Mouse (Mus musculus): Measurements from ENCODE around the gene Prpf6. TPM values are rescaled to one million over a fixed set of nuclear protein-coding genes. Genes with fewer than 3 reads are reported as not detected.

Gene Prpf6
- polyA plus RNA-seq, 1 experiment from 2014 or later: 77.0 TPM

- peak overlapping the region; percentile 87 for H3K9ac ChIP-seq (ENCODE audit: low read length)
- no peaks in the 10 kb centered on the region for H3K9me3 ChIP-seq (ENCODE audit: control insufficient read depth, low read length)
- peaks cover 17% of the 10 kb centered on the region for H3K4me1 ChIP-seq (ENCODE audit: control insufficient read depth, insufficient read depth, low read length)
- H3K36me3 ChIP-seq (ENCODE audit: control insufficient read depth, insufficient read depth, low read length): no peaks in the 10 kb centered on the region
- 72% methylated on average over 6 of the region's 6 CpGs for WGBS
- peak overlapping the region; percentile 71 for H3K4me2 ChIP-seq
- peak overlapping the region; percentile 84 for H3K4me3 ChIP-seq (ENCODE audit: low read depth, low read length)
- H3K27ac ChIP-seq (ENCODE audit: low read depth, low read length): no peak overlapping the region
- no peaks in the 10 kb centered on the region for H3K27me3 ChIP-seq (ENCODE audit: control insufficient read depth, insufficient read depth, low read length)
- DNase-seq (ENCODE audit: low spot score, missing footprints): no peak
- no peak for ATAC-seq (ENCODE audit: low FRiP score)
Observed at GRCm38 (mm10) chr2:181600226-181600758, 8.6 kb downstream of the Prpf6 start.

GRCm38 (mm10) chr2:181600828-181601750 lies 9.4 kb downstream of the Prpf6 start:
- no peak overlapping the region for H3K27ac ChIP-seq (ENCODE audit: low read depth, low read length)
- H3K4me3 ChIP-seq (ENCODE audit: low read depth, low read length): peak overlapping the region; percentile 84
- DNase-seq (ENCODE audit: low spot score, missing footprints): peak; percentile 100
- no peaks in the 10 kb centered on the region for H3K36me3 ChIP-seq (ENCODE audit: control insufficient read depth, insufficient read depth, low read length)
- ATAC-seq (ENCODE audit: low FRiP score): peak; percentile 95
- peaks cover 17% of the 10 kb centered on the region for H3K4me1 ChIP-seq (ENCODE audit: control insufficient read depth, insufficient read depth, low read length)
- H3K9me3 ChIP-seq (ENCODE audit: control insufficient read depth, low read length): no peaks in the 10 kb centered on the region
- H3K27me3 ChIP-seq (ENCODE audit: control insufficient read depth, insufficient read depth, low read length): no peaks in the 10 kb centered on the region
- peak overlapping the region; percentile 71 for H3K4me2 ChIP-seq
- peak overlapping the region; percentile 87 for H3K9ac ChIP-seq (ENCODE audit: low read length)
- WGBS: 2% methylated on average over 57 of the region's 57 CpGs

GRCm38 (mm10) chr2:181601751-181602145 lies 10.1 kb downstream of the Prpf6 start:
- 28% methylated on average over 10 of the region's 10 CpGs for WGBS

GRCm38 (mm10) chr2:181602367-181602766 lies 10.7 kb downstream of the Prpf6 start:
- Histone ChIP-seq H3K36me3 (ENCODE audit: control insufficient read depth, insufficient read depth, low read length) (no peaks in the 10 kb centered on the region), H3K27me3 (ENCODE audit: control insufficient read depth, insufficient read depth, low read length) (no peaks in the 10 kb centered on the region), H3K9ac (ENCODE audit: low read length) (no peak overlapping the region), H3K4me3 (ENCODE audit: low read depth, low read length) (no peak overlapping the region), H3K9me3 (ENCODE audit: control insufficient read depth, low read length) (no peaks in the 10 kb centered on the region), H3K4me1 (ENCODE audit: control insufficient read depth, insufficient read depth, low read length) (peaks cover 17% of the 10 kb centered on the region), H3K4me2 (no peak overlapping the region), H3K27ac (ENCODE audit: low read depth, low read length) (no peak overlapping the region)
- DNase-seq (ENCODE audit: low spot score, missing footprints) (no peak), ATAC-seq (ENCODE audit: low FRiP score) (no peak)
- 69% methylated on average over 4 of the region's 4 CpGs for WGBS

More at GRCm38 (mm10) chr2:181601751-181602145, 10.1 kb downstream of the Prpf6 start:
- H3K27me3 ChIP-seq (ENCODE audit: control insufficient read depth, insufficient read depth, low read length): no peaks in the 10 kb centered on the region
- H3K9me3 ChIP-seq (ENCODE audit: control insufficient read depth, low read length): no peaks in the 10 kb centered on the region
- peaks cover 17% of the 10 kb centered on the region for H3K4me1 ChIP-seq (ENCODE audit: control insufficient read depth, insufficient read depth, low read length)
- ATAC-seq (ENCODE audit: low FRiP score) (no peak), DNase-seq (ENCODE audit: low spot score, missing footprints) (no peak)
- H3K4me2 ChIP-seq: peak overlapping the region; percentile 71
- H3K4me3 ChIP-seq (ENCODE audit: low read depth, low read length): peak overlapping the region; percentile 84
- peak overlapping the region; percentile 87 for H3K9ac ChIP-seq (ENCODE audit: low read length)
- no peaks in the 10 kb centered on the region for H3K36me3 ChIP-seq (ENCODE audit: control insufficient read depth, insufficient read depth, low read length)
- no peak overlapping the region for H3K27ac ChIP-seq (ENCODE audit: low read depth, low read length)

GRCm38 (mm10) chr2:181618761-181619495 lies 27.3 kb downstream of the Prpf6 start:
- Histone ChIP-seq H3K9ac (ENCODE audit: low read length) (no peak overlapping the region), H3K4me1 (ENCODE audit: control insufficient read depth, insufficient read depth, low read length) (no peaks in the 10 kb centered on the region), H3K27ac (ENCODE audit: low read depth, low read length) (no peak overlapping the region), H3K4me3 (ENCODE audit: low read depth, low read length) (no peak overlapping the region), H3K4me2 (no peak overlapping the region), H3K9me3 (ENCODE audit: control insufficient read depth, low read length) (no peaks in the 10 kb centered on the region), H3K36me3 (ENCODE audit: control insufficient read depth, insufficient read depth, low read length) (peaks cover 12% of the 10 kb centered on the region), H3K27me3 (ENCODE audit: control insufficient read depth, insufficient read depth, low read length) (no peaks in the 10 kb centered on the region)
- WGBS: 92% methylated on average over 5 of the region's 5 CpGs
- peak; percentile 73 for DNase-seq (ENCODE audit: low spot score, missing footprints)
- ATAC-seq (ENCODE audit: low FRiP score): no peak

- Histone ChIP-seq H3K4me3 (ENCODE audit: low read depth, low read length) (no peak overlapping the region), H3K4me1 (ENCODE audit: control insufficient read depth, insufficient read depth, low read length) (no peaks in the 10 kb centered on the region), H3K9ac (ENCODE audit: low read length) (no peak overlapping the region), H3K27me3 (ENCODE audit: control insufficient read depth, insufficient read depth, low read length) (no peaks in the 10 kb centered on the region), H3K4me2 (no peak overlapping the region), H3K36me3 (ENCODE audit: control insufficient read depth, insufficient read depth, low read length) (peaks cover 12% of the 10 kb centered on the region), H3K9me3 (ENCODE audit: control insufficient read depth, low read length) (no peaks in the 10 kb centered on the region), H3K27ac (ENCODE audit: low read depth, low read length) (no peak overlapping the region)
- DNase-seq (ENCODE audit: low spot score, missing footprints) (no peak), ATAC-seq (ENCODE audit: low FRiP score) (no peak)
Observed at GRCm38 (mm10) chr2:181623401-181623800, 31.7 kb downstream of the Prpf6 start.

- Histone ChIP-seq H3K27me3 (ENCODE audit: control insufficient read depth, insufficient read depth, low read length) (no peaks in the 10 kb centered on the region), H3K36me3 (ENCODE audit: control insufficient read depth, insufficient read depth, low read length) (peaks cover 6% of the 10 kb centered on the region; the same call in 1 of the 2 replicates), H3K4me3 (ENCODE audit: low read depth, low read length) (no peak overlapping the region), H3K4me2 (no peak overlapping the region), H3K4me1 (ENCODE audit: control insufficient read depth, insufficient read depth, low read length) (no peaks in the 10 kb centered on the region), H3K27ac (ENCODE audit: low read depth, low read length) (no peak overlapping the region), H3K9ac (ENCODE audit: low read length) (no peak overlapping the region), H3K9me3 (ENCODE audit: control insufficient read depth, low read length) (no peaks in the 10 kb centered on the region)
- ATAC-seq (ENCODE audit: low FRiP score) (no peak), DNase-seq (ENCODE audit: low spot score, missing footprints) (peak; percentile 66)
Observed at GRCm38 (mm10) chr2:181628471-181628870, 36.8 kb downstream of the Prpf6 start.

GRCm38 (mm10) chr2:181632624-181633023 lies 41.0 kb downstream of the Prpf6 start:
- Histone ChIP-seq H3K36me3 (ENCODE audit: control insufficient read depth, insufficient read depth, low read length) (peaks cover 28% of the 10 kb centered on the region), H3K27ac (ENCODE audit: low read depth, low read length) (no peak overlapping the region)
- DNase-seq (ENCODE audit: low spot score, missing footprints): no peak

GRCm38 (mm10) chr2:181635865-181636264 lies 44.2 kb downstream of the Prpf6 start:
- ATAC-seq (ENCODE audit: low FRiP score) (no peak), DNase-seq (ENCODE audit: low spot score, missing footprints) (no peak)
- Histone ChIP-seq H3K9me3 (ENCODE audit: control insufficient read depth, low read length) (no peaks in the 10 kb centered on the region), H3K4me2 (no peak overlapping the region), H3K4me1 (ENCODE audit: control insufficient read depth, insufficient read depth, low read length) (no peaks in the 10 kb centered on the region), H3K4me3 (ENCODE audit: low read depth, low read length) (no peak overlapping the region), H3K9ac (ENCODE audit: low read length) (no peak overlapping the region), H3K27me3 (ENCODE audit: control insufficient read depth, insufficient read depth, low read length) (no peaks in the 10 kb centered on the region), H3K27ac (ENCODE audit: low read depth, low read length) (no peak overlapping the region), H3K36me3 (ENCODE audit: control insufficient read depth, insufficient read depth, low read length) (peaks cover 34% of the 10 kb centered on the region)
- WGBS: 94% methylated on average over 3 of the region's 3 CpGs

More at GRCm38 (mm10) chr2:181632624-181633023, 41.0 kb downstream of the Prpf6 start:
- no peak overlapping the region for H3K4me2 ChIP-seq
- ATAC-seq (ENCODE audit: low FRiP score): no peak
- H3K4me1 ChIP-seq (ENCODE audit: control insufficient read depth, insufficient read depth, low read length): no peaks in the 10 kb centered on the region
- H3K4me3 ChIP-seq (ENCODE audit: low read depth, low read length): no peak overlapping the region
- no peaks in the 10 kb centered on the region for H3K9me3 ChIP-seq (ENCODE audit: control insufficient read depth, low read length)
- no peak overlapping the region for H3K9ac ChIP-seq (ENCODE audit: low read length)
- WGBS: 89% methylated on average over 6 of the region's 6 CpGs
- H3K27me3 ChIP-seq (ENCODE audit: control insufficient read depth, insufficient read depth, low read length): no peaks in the 10 kb centered on the region
